Mouse (Mus musculus): Measurements from ENCODE around the gene Tcf7. TPM values are rescaled to one million over a fixed set of nuclear protein-coding genes. Genes with fewer than 3 reads are reported as not detected.
A peak's percentile ranks its signal among the peaks of the same experiment; 100 is the strongest.

Gene Tcf7
- polyA plus RNA-seq, 2 experiments, result 1.6 to 1.8 TPM

DNA sequence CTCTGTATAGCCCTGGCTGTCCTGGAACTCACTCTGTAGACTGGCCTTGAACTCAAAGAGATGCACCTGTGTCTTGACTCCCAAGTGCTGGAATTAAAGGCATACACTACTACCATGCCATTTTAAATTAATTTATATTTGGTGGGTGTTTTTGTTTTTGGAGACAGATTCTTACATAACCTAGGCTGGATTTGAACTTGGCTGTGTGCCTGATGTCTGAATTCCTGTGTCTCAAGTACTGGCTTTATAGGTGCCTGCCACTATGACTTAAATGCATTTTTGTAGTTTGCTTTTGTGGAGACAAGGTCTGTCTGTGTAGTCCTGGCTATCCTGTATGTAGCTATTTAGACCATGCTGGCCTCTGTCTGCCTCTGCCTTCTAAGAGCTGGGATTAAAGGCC, 48.3 kb downstream of the Tcf7 start:
- DNase-seq (ENCODE audit: low read depth in 3 of 3, low spot score in 3 of 3) (no peak), ATAC-seq (ENCODE audit: insufficient read depth) (no peak)
- H3K9me3 ChIP-seq (ENCODE audit: control insufficient read depth, low read length), result no peaks in the 10 kb centered on the region
- H3K9ac ChIP-seq (replicated peaks), result peak overlapping the region; percentile 9; the same call in 1 of the 2 replicates
- no peaks in the 10 kb centered on the region for H3K27me3 ChIP-seq (ENCODE audit: control insufficient read depth, insufficient read depth, low read length)
- TF ChIP-seq EP300 (IDR thresholded peaks at IDR 0.05; ENCODE audit: low read depth), result no peak
- no peak for TF ChIP-seq CTCF (IDR thresholded peaks at IDR 0.05; ENCODE audit: low read depth)
- H3K27ac ChIP-seq, result no peak overlapping the region
- H3K4me1 ChIP-seq (replicated peaks; ENCODE audit: control insufficient read depth in 2 of 2, insufficient read depth in 2 of 2, low read length in 1 of 2), result peaks cover 10 to 18% of the 10 kb centered on the region in 2 experiments
- peak overlapping the region; percentile 92; the same call in 1 of the 2 replicates for H3K4me2 ChIP-seq (ENCODE audit: low read depth)
- H3K36me3 ChIP-seq (replicated peaks; ENCODE audit: control insufficient read depth, insufficient read depth, low read depth), result peaks cover 16% of the 10 kb centered on the region
- H3K4me3 ChIP-seq (ENCODE audit: insufficient read depth in 1 of 2, low read depth in 2 of 2, low read length in 2 of 2), result no peak overlapping the region

DNA sequence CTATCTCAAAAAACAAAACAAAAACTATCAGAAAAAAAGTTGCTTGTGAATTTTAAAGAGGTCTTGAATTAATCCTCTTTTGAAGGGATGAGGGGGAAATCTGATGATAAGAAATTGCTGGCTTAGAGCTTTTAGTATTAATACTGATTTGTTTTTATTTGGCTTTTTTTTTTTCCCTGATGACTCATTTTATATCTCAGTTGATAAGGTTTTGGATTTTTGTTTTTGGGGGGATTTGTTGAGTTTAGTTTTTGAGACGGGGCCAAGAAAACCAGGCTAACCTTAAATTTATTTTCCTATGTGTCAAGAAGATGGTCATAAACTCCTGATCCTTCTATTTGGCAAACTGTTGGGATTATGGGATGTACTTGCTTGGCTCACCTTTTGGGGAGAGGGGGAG, 48.9 kb downstream of the Tcf7 start:
- ATAC-seq (ENCODE audit: insufficient read depth) (no peak), DNase-seq (ENCODE audit: low read depth in 3 of 3, low spot score in 3 of 3) (no peak)
- TF ChIP-seq EP300 (IDR thresholded peaks at IDR 0.05; ENCODE audit: low read depth) (no peak), CTCF (IDR thresholded peaks at IDR 0.05; ENCODE audit: low read depth) (no peak)
- 86% methylated on average over 1 of the region's 1 CpGs for WGBS (ENCODE audit: insufficient replicate concordance)
- Histone ChIP-seq H3K9me3 (ENCODE audit: control insufficient read depth, low read length) (no peaks in the 10 kb centered on the region), H3K4me1 (replicated peaks; ENCODE audit: control insufficient read depth in 2 of 2, insufficient read depth in 2 of 2, low read length in 1 of 2) (peaks cover 10 to 18% of the 10 kb centered on the region in 2 experiments), H3K9ac (replicated peaks) (peak overlapping the region; percentile 100), H3K36me3 (replicated peaks; ENCODE audit: control insufficient read depth, insufficient read depth, low read depth) (peaks cover 14% of the 10 kb centered on the region), H3K27ac (no peak overlapping the region), H3K4me3 (ENCODE audit: insufficient read depth in 1 of 2, low read depth in 2 of 2, low read length in 2 of 2) (peak overlapping the region in 1 of 2 experiments; percentile 96; a peak in 2 of 4 replicates), H3K27me3 (ENCODE audit: control insufficient read depth, insufficient read depth, low read length) (no peaks in the 10 kb centered on the region), H3K4me2 (ENCODE audit: low read depth) (peak overlapping the region; percentile 92)

DNA sequence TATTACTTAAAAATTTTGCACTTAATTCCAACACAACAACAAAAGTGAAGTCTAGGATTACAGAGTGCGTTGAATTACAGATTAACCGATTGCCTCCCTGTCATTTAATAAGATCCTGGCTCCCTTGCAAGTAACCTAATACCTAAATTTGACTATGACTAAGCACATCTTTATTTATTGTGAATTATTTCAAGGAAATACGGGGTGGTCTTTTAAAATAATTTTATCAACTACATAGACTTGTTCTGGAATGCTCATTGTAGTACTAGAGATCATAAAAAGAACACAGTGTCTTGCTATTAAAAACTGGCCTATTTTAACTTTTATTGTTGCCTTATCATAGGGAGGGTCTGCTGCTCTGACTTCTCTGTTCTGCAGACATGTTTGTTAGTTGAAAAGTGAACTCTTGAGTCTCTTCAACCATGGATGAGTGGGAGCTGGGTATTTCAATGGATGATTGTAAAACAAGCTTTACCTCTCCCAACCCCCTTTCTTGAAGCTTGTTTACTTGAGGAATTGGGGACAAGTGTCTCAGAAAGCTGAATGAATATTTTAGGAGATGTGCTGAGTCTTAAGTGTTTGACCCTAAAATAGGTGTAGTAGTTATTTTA, 49.7 kb downstream of the Tcf7 start:
- WGBS (ENCODE audit: insufficient replicate concordance), result 26% methylated on average over 3 of the region's 3 CpGs
- Histone ChIP-seq H3K27ac (no peak overlapping the region), H3K9me3 (ENCODE audit: control insufficient read depth, low read length) (no peaks in the 10 kb centered on the region), H3K9ac (replicated peaks) (peak overlapping the region; percentile 100), H3K4me1 (replicated peaks; ENCODE audit: control insufficient read depth in 2 of 2, insufficient read depth in 2 of 2, low read length in 1 of 2) (peaks cover 10 to 18% of the 10 kb centered on the region in 2 experiments), H3K4me2 (ENCODE audit: low read depth) (peak overlapping the region; percentile 92), H3K36me3 (replicated peaks; ENCODE audit: control insufficient read depth, insufficient read depth, low read depth) (peaks cover 9% of the 10 kb centered on the region), H3K4me3 (ENCODE audit: insufficient read depth in 1 of 2, low read depth in 2 of 2, low read length in 2 of 2) (peak overlapping the region; percentile 51 to 96), H3K27me3 (ENCODE audit: control insufficient read depth, insufficient read depth, low read length) (no peaks in the 10 kb centered on the region)
- TF ChIP-seq EP300 (IDR thresholded peaks at IDR 0.05; ENCODE audit: low read depth) (no peak), CTCF (IDR thresholded peaks at IDR 0.05; ENCODE audit: low read depth) (no peak)
- ATAC-seq (ENCODE audit: insufficient read depth), result no peak
- no peak for DNase-seq (ENCODE audit: low read depth in 3 of 3, low spot score in 3 of 3)

- peak within 1 kb of the TSS; percentile 100 for H3K9ac ChIP-seq (replicated peaks)
- TF ChIP-seq CTCF (IDR thresholded peaks at IDR 0.05; ENCODE audit: low read depth), result no peak
- peak; percentile 51; the same call in 1 of the 2 replicates for TF ChIP-seq EP300 (IDR thresholded peaks at IDR 0.05; ENCODE audit: low read depth)
- no peaks in the 10 kb centered on the region for H3K27me3 ChIP-seq (ENCODE audit: control insufficient read depth, insufficient read depth, low read length)
- H3K4me3 ChIP-seq (ENCODE audit: insufficient read depth in 1 of 2, low read depth in 2 of 2, low read length in 2 of 2), result peak within 1 kb of the TSS; percentile 74 to 96
- H3K9me3 ChIP-seq (ENCODE audit: control insufficient read depth, low read length), result no peaks in the 10 kb centered on the region
- ATAC-seq (ENCODE audit: insufficient read depth) (peak; percentile 88), DNase-seq (ENCODE audit: low read depth in 3 of 3, low spot score in 3 of 3) (peak; percentile 77 to 82 (median 80))
- peak within 1 kb of the TSS; percentile 92 for H3K4me2 ChIP-seq (ENCODE audit: low read depth)
- WGBS (ENCODE audit: insufficient replicate concordance), result under 1% methylated on average over 85 of the region's 87 CpGs
- H3K4me1 ChIP-seq (replicated peaks; ENCODE audit: control insufficient read depth in 2 of 2, insufficient read depth in 2 of 2, low read length in 1 of 2), result peaks cover 10 to 18% of the 10 kb centered on the region in 2 experiments
- H3K27ac ChIP-seq, result peak within 1 kb of the TSS; percentile 65
- H3K36me3 ChIP-seq (replicated peaks; ENCODE audit: control insufficient read depth, insufficient read depth, low read depth), result no peaks in the 10 kb centered on the region; the same call in 1 of the 2 replicates
Measured at GRCm38 (mm10) chr11:52231606-52232541, 50.9 kb downstream of the Tcf7 start, which contains the start of gene Skp1a. Skp1a (plus strand) TSS chr11:52231995.

GRCm38 (mm10) chr11:52230694-52231093, 52.1 kb downstream of the Tcf7 start:
- WGBS (ENCODE audit: insufficient replicate concordance), result 43% methylated on average over 5 of the region's 5 CpGs
- no peak for ATAC-seq (ENCODE audit: insufficient read depth)
- no peaks in the 10 kb centered on the region for H3K27me3 ChIP-seq (ENCODE audit: control insufficient read depth, insufficient read depth, low read length)
- peak overlapping the region; percentile 74 to 96; a peak in 3 of 4 replicates for H3K4me3 ChIP-seq (ENCODE audit: insufficient read depth in 1 of 2, low read depth in 2 of 2, low read length in 2 of 2)
- no peak overlapping the region for H3K27ac ChIP-seq
- peaks cover 10 to 18% of the 10 kb centered on the region in 2 experiments for H3K4me1 ChIP-seq (replicated peaks; ENCODE audit: control insufficient read depth in 2 of 2, insufficient read depth in 2 of 2, low read length in 1 of 2)
- H3K9me3 ChIP-seq (ENCODE audit: control insufficient read depth, low read length), result no peaks in the 10 kb centered on the region
- H3K4me2 ChIP-seq (ENCODE audit: low read depth), result peak overlapping the region; percentile 92
- H3K9ac ChIP-seq (replicated peaks), result peak overlapping the region; percentile 100
- no peak for DNase-seq (ENCODE audit: low read depth in 3 of 3, low spot score in 3 of 3)
- H3K36me3 ChIP-seq (replicated peaks; ENCODE audit: control insufficient read depth, insufficient read depth, low read depth), result no peaks in the 10 kb centered on the region
- TF ChIP-seq EP300 (IDR thresholded peaks at IDR 0.05; ENCODE audit: low read depth) (no peak), CTCF (IDR thresholded peaks at IDR 0.05; ENCODE audit: low read depth) (no peak)

All from liver, embryonic 14.5 days (tissue).